Mouse (Mus musculus): Measurements from ENCODE around the gene Dxo.

GRCm38 (mm10) chr17:34795016-34795415, 41.8 kb upstream of the Dxo start:
- TF ChIP-seq CTCF (IDR thresholded peaks at IDR 0.05; ENCODE audit: insufficient read depth, low read depth, low read length) (no peak), POLR2A (IDR thresholded peaks at IDR 0.05; ENCODE audit: insufficient read depth, low read depth, low read length) (no peak)

Data from olfactory bulb, adult 2 months (tissue).